Mouse (Mus musculus) CD4-positive, CD25-positive, alpha-beta regulatory T cell (primary cell): Measurements from ENCODE around the gene Gm14744. TPM values are rescaled to one million over a fixed set of nuclear protein-coding genes. Genes with fewer than 3 reads are reported as not detected.

Experiments
- polyA plus RNA-seq: library from polyadenylated mRNA; unstranded; fragments of 100-300 nt; shearing (Covaris generic); gene quantifications from one replicate; pipeline ENCODE4 v1.2.1, GENCODE M21; 2017

Gm14744 gene
- not detected for polyA plus RNA-seq

GRCm38 (mm10) chrX:77864458-77864857, at the start of gene Gm14744:
Gm14744 (plus strand) TSS chrX:77864758.

GRCm38 (mm10) chrX:77853523-77853922, 11.0 kb upstream of the Gm14744 start, which contains the start of gene Pbsn:
Pbsn (minus strand) TSS chrX:77853623.

Other genes with a start within 250 kb of the Gm14744 start
- 34.6 TPM for gene Prkx, start 68.5 kb upstream of the Gm14744 start, polyA plus RNA-seq
- not detected for gene Pbsn, start 11.1 kb upstream of the Gm14744 start, polyA plus RNA-seq
- not detected for gene 5430402E10Rik, start 60.3 kb downstream of the Gm14744 start, polyA plus RNA-seq
- not detected for gene Obp1a, start 226.6 kb downstream of the Gm14744 start, polyA plus RNA-seq